Mouse (Mus musculus) ES-Bruce4 (cell line): Measurements from ENCODE around the gene Rps17.

Experiments
- CTCF ChIP-seq: IDR thresholded peaks from one replicate; pipeline ENCODE4 v1.8.1; 2011; ENCODE audit warnings: low read depth, low read length
- POLR2A ChIP-seq: IDR thresholded peaks from one replicate; pipeline ENCODE4 v1.8.1; 2011; ENCODE audit warnings: low read length; ENCODE audit not compliant: insufficient read depth

- TF ChIP-seq CTCF, result no peak
- TF ChIP-seq POLR2A, result no peak
Observed at GRCm38 (mm10) chr7:81351826-81352225, 6.8 kb upstream of the Rps17 start.
